Comparison of ENCODE assay signal across 8 mouse cellular contexts in the genomic region with DNA sequence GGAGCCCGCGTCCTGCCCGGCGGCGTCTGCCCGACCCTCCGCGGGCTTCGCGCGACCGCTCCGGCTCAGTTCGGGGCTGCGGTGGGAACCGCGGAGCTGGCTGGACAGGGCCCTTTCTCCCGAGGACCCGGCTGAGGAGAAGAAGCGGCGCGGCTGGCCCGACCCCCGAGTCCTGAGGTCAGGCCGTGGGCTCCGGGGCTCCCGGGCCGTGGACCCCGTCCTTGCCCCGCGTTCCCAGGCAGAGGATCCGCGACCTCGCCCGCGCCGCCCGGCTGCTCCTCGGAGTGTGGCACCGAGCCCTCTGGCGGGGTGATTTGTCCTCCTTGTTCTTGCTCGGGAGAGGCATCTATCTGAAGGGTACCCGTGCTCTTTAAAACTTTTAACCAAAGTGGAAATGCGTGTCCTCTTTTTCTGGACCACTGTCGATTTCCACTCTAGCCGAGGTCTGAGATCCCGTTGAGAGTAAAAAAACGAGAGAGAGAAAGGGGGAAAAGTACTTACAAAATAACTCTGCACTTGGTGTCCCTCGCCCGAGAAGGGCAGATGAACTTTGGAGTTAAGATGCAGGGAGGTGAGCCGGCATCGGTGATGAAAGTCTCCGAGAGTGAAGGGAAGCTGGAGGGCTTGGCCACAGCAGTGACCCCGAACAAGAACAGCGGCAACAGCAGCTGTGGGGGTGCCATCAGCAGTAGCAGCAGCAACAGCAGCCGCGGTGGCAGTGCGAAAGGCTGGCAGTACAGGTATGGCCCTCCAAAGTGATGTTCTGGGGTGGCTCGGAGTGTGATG. TPM values are rescaled to one million over a fixed set of nuclear protein-coding genes. Genes with fewer than 3 reads are reported as not detected.
A peak's percentile ranks its signal among the peaks of the same experiment; 100 is the strongest.
DNase-seq lines count a peak whose midpoint lies in the region; ATAC-seq and TF ChIP-seq lines count a peak whose summit lies in the region.

No protein-coding gene starts in this region.

- peaks cover 0 to under 1% of the 10 kb centered on the region in 2 experiments; a peak in 1 of 4 replicates for H3K4me1 ChIP-seq in MEL (ENCODE audit: control insufficient read depth in 1 of 2, insufficient read depth in 2 of 2, low read length in 2 of 2)
- no peaks in the 10 kb centered on the region; the same call in 1 of the 2 replicates for H3K4me1 ChIP-seq in bone marrow, adult 2 months (ENCODE audit: control insufficient read depth, insufficient read depth, low read length)
- peaks cover 25% of the 10 kb centered on the region for H3K4me1 ChIP-seq in embryonic facial prominence, embryonic 13.5 days
- peaks cover 6% of the 10 kb centered on the region for H3K4me1 ChIP-seq in heart, embryonic 11.5 days (ENCODE audit: control insufficient read depth, insufficient read depth, low read length)
- H3K4me1 ChIP-seq in kidney, embryonic 14.5 days (ENCODE audit: control insufficient read depth, insufficient read depth, low read length), result peaks cover 7% of the 10 kb centered on the region

- TF ChIP-seq RAD21 in MEL (IDR thresholded peaks at IDR 0.05; ENCODE audit: low read depth, low read length), result no peak

- no peaks in the 10 kb centered on the region for H3K9me3 ChIP-seq in MEL (replicated peaks; ENCODE audit: insufficient read depth, low read length)
- no peaks in the 10 kb centered on the region for H3K9me3 ChIP-seq in embryonic facial prominence, embryonic 13.5 days
- H3K9me3 ChIP-seq in heart, embryonic 11.5 days (replicated peaks; ENCODE audit: control insufficient read depth, low read length), result no peaks in the 10 kb centered on the region
- no peaks in the 10 kb centered on the region for H3K9me3 ChIP-seq in kidney, embryonic 14.5 days (ENCODE audit: control insufficient read depth, low read length)

- H3K9ac ChIP-seq in MEL (ENCODE audit: control insufficient read depth, low read depth, low read length, poor library complexity, severe bottlenecking), result peak overlapping the region; percentile 97
- peak overlapping the region; percentile 98 for H3K9ac ChIP-seq in embryonic facial prominence, embryonic 13.5 days
- H3K9ac ChIP-seq in heart, embryonic 11.5 days (ENCODE audit: low read depth, low read length), result peak overlapping the region; percentile 86
- peak overlapping the region; percentile 90 for H3K9ac ChIP-seq in kidney, embryonic 14.5 days (ENCODE audit: low read depth, low read length)

- no peak for TF ChIP-seq CTCF in MEL (IDR thresholded peaks at IDR 0.05 in 2 of 3, conservative IDR thresholded peaks at IDR 0.05 in 1 of 3; ENCODE audit: control insufficient read depth in 1 of 3, insufficient read depth in 1 of 3, low read depth in 2 of 3, low read length in 3 of 3, poor library complexity in 1 of 3, severe bottlenecking in 1 of 3)
- TF ChIP-seq CTCF in bone marrow, adult 2 months (IDR thresholded peaks at IDR 0.05; ENCODE audit: control insufficient read depth, insufficient read depth, low read length), result no peak

- no peak for TF ChIP-seq POLR2A in MEL (IDR thresholded peaks at IDR 0.05; ENCODE audit: control insufficient read depth in 1 of 2, insufficient read depth in 1 of 2, low read depth in 1 of 2, low read length in 2 of 2, poor library complexity in 1 of 2)
- peak; percentile 22; the same call in 1 of the 2 replicates for TF ChIP-seq POLR2A in bone marrow, adult 2 months (IDR thresholded peaks at IDR 0.05; ENCODE audit: borderline replicate concordance, control insufficient read depth, low read depth, low read length)

- under 1% methylated on average over 59 of the region's 59 CpGs for WGBS in bone marrow, adult 2 months
- WGBS in embryonic facial prominence, embryonic 13.5 days, result under 1% methylated on average over 59 of the region's 59 CpGs
- under 1% methylated on average over 57 of the region's 59 CpGs for WGBS in heart, embryonic 11.5 days (ENCODE audit: insufficient replicate concordance)
- under 1% methylated on average over 58 of the region's 59 CpGs for WGBS in kidney, embryonic 14.5 days

- H3K79me2 ChIP-seq in MEL (ENCODE audit: control insufficient read depth, insufficient read depth, low read length, poor library complexity), result peaks cover 6% of the 10 kb centered on the region; the same call in 1 of the 2 replicates

- peak overlapping the region; percentile 89 to 93 for H3K4me3 ChIP-seq in MEL (ENCODE audit: control insufficient read depth in 1 of 2, insufficient read depth in 1 of 2, low read depth in 2 of 2, low read length in 2 of 2)
- peak overlapping the region; percentile 88 for H3K4me3 ChIP-seq in bone marrow, adult 2 months (replicated peaks; ENCODE audit: control insufficient read depth, low read depth, low read length)
- peak overlapping the region; percentile 96 for H3K4me3 ChIP-seq in embryonic facial prominence, embryonic 13.5 days
- peak overlapping the region; percentile 84 for H3K4me3 ChIP-seq in heart, embryonic 11.5 days (ENCODE audit: low read depth, low read length)
- H3K4me3 ChIP-seq in kidney, embryonic 14.5 days (ENCODE audit: low read length), result peak overlapping the region; percentile 84

- H3K4me2 ChIP-seq in embryonic facial prominence, embryonic 13.5 days, result peak overlapping the region; percentile 97
- H3K4me2 ChIP-seq in heart, embryonic 11.5 days, result peak overlapping the region; percentile 80
- peak overlapping the region; percentile 96 for H3K4me2 ChIP-seq in kidney, embryonic 14.5 days (replicated peaks; ENCODE audit: low read depth, low read length)

- TF ChIP-seq EP300 in MEL (IDR thresholded peaks at IDR 0.05; ENCODE audit: low read depth in 1 of 2, low read length in 2 of 2), result no peak

- ATAC-seq in embryonic facial prominence, embryonic 13.5 days (ENCODE audit: insufficient number of reproducible peaks, insufficient read depth, low FRiP score, low TSS enrichment, low read depth), result peak; percentile 68
- ATAC-seq in heart, embryonic 11.5 days (replicated peaks; ENCODE audit: insufficient number of reproducible peaks, low FRiP score, low TSS enrichment), result peak; percentile 76
- ATAC-seq in kidney, embryonic 14.5 days (ENCODE audit: low FRiP score, low TSS enrichment), result peak; percentile 75
- ATAC-seq in monocyte, adult 5-6 weeks (replicated peaks; ENCODE audit: insufficient number of reproducible peaks, low FRiP score, low TSS enrichment, poor library complexity, severe bottlenecking), result no peak

- H3K27ac ChIP-seq in MEL (ENCODE audit: control insufficient read depth, low read depth, low read length), result peak overlapping the region; percentile 61
- H3K27ac ChIP-seq in bone marrow, adult 2 months (ENCODE audit: control insufficient read depth, insufficient read depth, low read depth, low read length, poor library complexity), result peak overlapping the region; percentile 86
- peak overlapping the region; percentile 93 for H3K27ac ChIP-seq in embryonic facial prominence, embryonic 13.5 days
- H3K27ac ChIP-seq in heart, embryonic 11.5 days (ENCODE audit: low read depth, low read length), result peak overlapping the region; percentile 69
- H3K27ac ChIP-seq in kidney, embryonic 14.5 days (ENCODE audit: low read depth, low read length), result peak overlapping the region; percentile 88

- H3K36me3 ChIP-seq in MEL (ENCODE audit: control insufficient read depth in 1 of 2, insufficient read depth in 2 of 2, low read length in 2 of 2), result peaks cover 0 to 5% of the 10 kb centered on the region in 2 experiments; a peak in 2 of 4 replicates
- no peaks in the 10 kb centered on the region for H3K36me3 ChIP-seq in embryonic facial prominence, embryonic 13.5 days
- H3K36me3 ChIP-seq in heart, embryonic 11.5 days (ENCODE audit: control insufficient read depth, insufficient read depth, low read length), result no peaks in the 10 kb centered on the region
- H3K36me3 ChIP-seq in kidney, embryonic 14.5 days (ENCODE audit: control insufficient read depth, insufficient read depth, low read length), result no peaks in the 10 kb centered on the region

- H3K27me3 ChIP-seq in MEL (ENCODE audit: control insufficient read depth in 1 of 2, insufficient read depth in 2 of 2, low read length in 2 of 2), result peaks cover 0 to 1% of the 10 kb centered on the region in 2 experiments; a peak in 1 of 4 replicates
- no peaks in the 10 kb centered on the region for H3K27me3 ChIP-seq in embryonic facial prominence, embryonic 13.5 days
- H3K27me3 ChIP-seq in heart, embryonic 11.5 days (ENCODE audit: control insufficient read depth, insufficient read depth, low read length), result no peaks in the 10 kb centered on the region
- no peaks in the 10 kb centered on the region for H3K27me3 ChIP-seq in kidney, embryonic 14.5 days (ENCODE audit: control insufficient read depth, insufficient read depth, low read length)

- DNase-seq in MEL (ENCODE audit: low read depth, low spot score), result peak; percentile 58
- DNase-seq in lung, postnatal 10 days, result peak; percentile 65
- peak; percentile 58 for DNase-seq in right cerebral cortex, postnatal 4 days

TF ChIP-seq in MEL, 35 proteins besides CTCF, POLR2A, EP300 and RAD21:
- TF ChIP-seq HCFC1 (IDR thresholded peaks at IDR 0.05; ENCODE audit: low read depth, low read length) (no peak), CHD1 (IDR thresholded peaks at IDR 0.05; ENCODE audit: low read depth, low read length) (peak; percentile 52; the same call in 1 of the 2 replicates), UBTF (IDR thresholded peaks at IDR 0.05; ENCODE audit: borderline replicate concordance, insufficient read depth, low read depth, low read length) (peak; percentile 91; the same call in 1 of the 2 replicates), CHD2 (IDR thresholded peaks at IDR 0.05; ENCODE audit: low read length) (no peak), MXI1 (IDR thresholded peaks at IDR 0.05; ENCODE audit: low read depth, low read length) (peak; percentile 7)

RNA-seq across cellular contexts. Expression of gene Osbpl11, which starts 0.6 kb away (rescaled TPM):
- total RNA-seq in MEL (2012; rRNA removed), result 6.9 and 7.1 TPM in 2 replicates
- 10 to 100 TPM in 1 of 2 experiments, not detected in 1; 10.3 TPM for polyA plus RNA-seq in MEL (2012; ENCODE audit: insufficient read depth in 1 of 2, insufficient read length in 2 of 2, low read depth in 1 of 2, low replicate concordance in 2 of 2, missing spikeins in 1 of 2)
- polyA plus RNA-seq in bone marrow, adult 2 months (2011; ENCODE audit: insufficient read depth, insufficient read length, low replicate concordance, missing spikeins), result 3.7 and 5.6 TPM in 2 replicates
- 17.2 and 17.8 TPM in 2 replicates for polyA plus RNA-seq in embryonic facial prominence, embryonic 13.5 days (2015; fragmentation: Nextera tagmentation; extraction: Ambion mirVana)
- 15.1 and 17.2 TPM in 2 replicates for polyA plus RNA-seq in heart, embryonic 11.5 days (2014; fragmentation: Nextera tagmentation; extraction: Ambion mirVana)
- 12.0 and 18.9 TPM in 2 replicates for polyA plus RNA-seq in kidney, embryonic 14.5 days (2014; fragmentation: Nextera tagmentation; extraction: Ambion mirVana)
- 28.0 to 41.0 TPM (median 29.8 TPM) in 3 replicates for total RNA-seq in monocyte, adult 5-6 weeks (2017)
